Mouse (Mus musculus): ENCODE data around the gene Svop.
A peak's percentile ranks its signal among the peaks of the same experiment; 100 is the strongest.

Gene Svop

GRCm38 (mm10) chr5:113996458-113996857 is 94.9 kb downstream of the Svop start:
- no peak for DNase-seq (ENCODE audit: low spot score)

GRCm38 (mm10) chr5:113993487-113994465 is 97.6 kb downstream of the Svop start, which contains the start of gene Ssh1:
Ssh1 (minus strand) TSS chr5:113993894.
- DNase-seq (ENCODE audit: low spot score), result peak; percentile 94

DNA sequence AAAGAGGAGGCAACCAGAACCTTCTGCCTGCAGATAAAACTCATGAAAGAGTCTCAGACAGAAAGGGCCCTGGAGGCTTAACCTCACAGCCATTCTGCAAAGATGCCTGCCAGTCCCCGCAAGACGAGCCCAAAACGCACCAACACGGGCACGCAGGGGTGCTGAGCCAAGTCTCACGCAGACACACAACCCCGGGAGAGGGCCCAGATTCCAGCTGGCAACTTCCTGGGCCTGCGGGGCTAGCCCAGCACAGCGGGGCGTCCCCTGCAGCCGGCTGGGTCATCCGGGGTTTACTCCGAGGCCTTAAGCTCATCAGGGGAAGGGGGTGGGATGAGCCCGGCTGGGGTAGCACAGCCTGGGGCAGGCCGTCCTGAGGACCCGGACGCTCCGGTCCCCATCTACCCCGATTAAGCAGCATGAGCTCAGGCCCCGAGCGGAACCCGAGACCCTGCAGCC is 98.3 kb downstream of the Svop start:
- peak; percentile 63 for DNase-seq (ENCODE audit: low spot score)

GRCm38 (mm10) chr5:113992339-113992831 is 99.0 kb downstream of the Svop start:
- peak; percentile 59 for DNase-seq (ENCODE audit: low spot score)

DNA sequence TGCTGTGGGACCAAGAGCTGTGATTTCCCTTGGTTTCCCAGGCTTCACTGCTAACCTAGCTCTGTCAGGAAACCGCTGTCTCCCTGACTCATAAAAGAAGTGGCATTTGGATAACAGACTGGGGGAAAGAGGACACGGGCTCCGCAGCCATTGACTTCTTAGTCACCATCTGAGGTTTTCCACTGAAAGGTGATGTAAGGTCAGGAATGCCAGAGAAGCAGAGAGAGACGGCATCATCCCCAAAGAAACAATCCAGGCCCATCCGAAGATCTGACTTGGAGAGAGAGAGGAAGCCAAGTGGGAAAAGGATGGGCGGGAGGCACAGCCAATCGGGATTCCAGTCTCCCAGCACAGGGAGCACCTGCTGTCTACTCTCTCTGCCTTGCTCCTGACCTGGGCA is 100.2 kb downstream of the Svop start:
- no peak for DNase-seq (ENCODE audit: low spot score)

DNA sequence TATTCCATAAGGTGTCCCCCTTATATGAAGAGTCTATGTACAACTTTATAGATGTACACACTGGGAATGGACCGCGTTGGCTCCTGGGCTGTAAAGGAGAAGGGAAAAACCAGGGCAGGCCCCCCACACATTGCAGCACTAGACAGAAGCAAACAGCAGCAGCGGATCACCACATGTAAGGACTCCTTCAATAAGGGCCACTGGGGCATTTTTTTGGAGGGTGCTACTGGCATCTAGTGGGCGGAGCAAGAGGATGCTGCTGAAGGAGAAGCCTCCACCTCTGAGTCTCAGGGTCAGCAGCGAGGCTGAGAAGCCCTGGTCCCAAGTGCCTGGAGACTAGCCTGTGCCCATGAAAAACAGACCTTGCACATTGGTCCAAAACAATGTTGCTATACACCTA is 100.8 kb downstream of the Svop start:
- peak; percentile 44 for DNase-seq (ENCODE audit: low spot score)

GRCm38 (mm10) chr5:113989437-113990024 is 101.8 kb downstream of the Svop start:
- DNase-seq (ENCODE audit: low spot score), result no peak

DNA sequence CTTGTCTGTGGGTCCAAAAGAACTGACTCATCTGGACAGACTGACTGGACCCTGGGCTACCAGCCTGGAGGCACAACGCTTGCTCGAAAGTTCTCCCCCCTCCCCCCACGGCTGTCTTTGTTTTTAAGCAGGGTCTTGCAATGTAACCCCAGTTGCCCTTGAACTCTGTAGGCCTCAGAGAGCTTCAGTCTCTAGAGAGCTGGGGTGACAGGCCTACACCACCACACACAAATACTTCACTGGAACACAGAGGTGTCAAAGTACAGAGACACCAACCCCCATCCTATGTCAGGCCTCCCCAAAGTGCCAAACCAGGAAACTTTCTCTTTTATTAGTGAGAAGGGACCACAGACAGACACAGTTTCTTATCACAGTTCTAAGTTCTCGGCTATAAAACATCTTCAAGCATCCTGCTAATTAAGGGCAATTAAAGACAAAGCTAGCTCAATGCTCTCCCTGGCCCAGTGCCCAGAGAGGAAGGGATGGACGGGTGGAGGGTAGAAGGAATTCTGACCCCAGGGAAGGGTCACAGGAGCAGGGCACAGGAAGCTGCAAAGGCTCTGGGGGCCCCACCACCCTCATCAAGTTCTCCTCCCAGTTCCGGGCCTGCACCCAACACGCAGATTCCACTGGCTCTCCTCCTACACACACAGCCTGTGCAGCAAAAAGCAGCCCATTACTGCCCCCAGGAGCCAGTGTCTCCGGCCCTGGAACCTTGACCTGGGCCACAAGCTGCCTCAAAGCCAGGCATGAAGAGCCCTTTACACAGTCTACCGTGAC is 105.0 kb downstream of the Svop start:
- DNase-seq (ENCODE audit: low spot score), result peak; percentile 76

DNA sequence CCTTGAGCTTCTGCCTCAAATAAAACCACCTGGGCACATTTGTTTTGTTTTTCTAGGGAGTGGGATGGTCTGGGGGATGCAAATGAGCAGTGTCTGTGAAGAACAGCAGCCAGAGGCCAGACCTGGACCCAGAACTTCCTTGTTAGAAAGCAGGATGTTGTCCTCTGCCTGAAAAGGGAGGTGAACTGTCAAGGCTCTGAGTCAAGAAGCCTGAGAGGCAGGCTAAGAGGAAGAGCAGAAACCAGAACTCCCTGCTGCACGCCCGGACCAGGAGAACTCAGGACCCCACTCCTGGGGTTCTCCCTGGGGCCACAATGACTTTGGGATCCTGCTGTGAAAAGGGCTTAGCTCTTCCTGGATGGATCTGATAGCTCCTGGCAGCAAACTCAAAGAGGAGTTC is 105.6 kb downstream of the Svop start:
- DNase-seq (ENCODE audit: low spot score), result no peak

- no peak for DNase-seq (ENCODE audit: low spot score)
Observed at GRCm38 (mm10) chr5:113984025-113984740, 107.2 kb downstream of the Svop start.

- no peak for DNase-seq (ENCODE audit: low spot score)
Observed at GRCm38 (mm10) chr5:113983541-113983940, 107.8 kb downstream of the Svop start.

GRCm38 (mm10) chr5:113981843-113982242 is 109.5 kb downstream of the Svop start:
- no peak for DNase-seq (ENCODE audit: low spot score)

GRCm38 (mm10) chr5:113981171-113981570 is 110.2 kb downstream of the Svop start:
- DNase-seq (ENCODE audit: low spot score), result no peak

DNA sequence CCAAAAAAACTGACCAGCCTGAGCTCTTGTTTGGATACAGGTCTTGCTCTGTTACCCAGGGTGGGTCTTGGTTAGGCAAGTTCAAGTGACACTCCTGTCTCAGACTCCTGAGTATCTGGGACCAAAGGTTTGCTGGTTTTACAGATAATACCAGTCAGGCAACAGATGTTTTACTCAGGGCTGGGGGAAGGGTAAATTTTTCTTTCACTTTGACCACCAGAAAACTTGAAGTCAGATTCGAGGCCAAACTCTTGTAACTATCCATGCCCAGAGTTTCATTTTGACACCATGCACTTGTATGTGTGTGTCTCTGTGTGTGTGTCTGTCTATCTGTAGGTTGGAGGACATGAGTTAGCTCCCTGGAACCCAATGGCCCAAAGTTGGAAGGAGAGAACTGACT is 110.9 kb downstream of the Svop start:
- no peak for DNase-seq (ENCODE audit: low spot score)

DNA sequence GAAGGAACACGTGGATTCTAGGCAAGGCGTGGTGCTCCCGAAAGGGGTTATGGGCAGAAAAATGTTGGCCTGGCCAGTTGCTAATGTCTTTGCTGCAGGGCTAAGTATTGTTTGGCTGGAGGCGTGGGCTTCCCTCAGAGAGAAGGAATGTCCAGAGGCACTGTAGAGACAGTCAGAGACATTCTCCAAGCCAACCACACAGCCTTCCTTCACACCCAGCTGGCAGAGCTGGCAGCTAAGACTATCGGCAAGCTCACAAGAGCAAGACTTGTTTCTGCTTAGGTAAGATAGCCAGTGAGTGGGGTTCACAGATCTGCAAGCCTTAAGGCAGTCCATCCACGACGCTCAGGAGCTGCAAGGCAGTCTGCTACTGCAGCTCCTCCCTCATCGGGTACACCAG is 114.1 kb downstream of the Svop start:
- DNase-seq (ENCODE audit: low spot score), result no peak

All from testis, postnatal 10 days (tissue).